Mouse (Mus musculus): ENCODE results near the gene Trpm5.
A peak's percentile ranks its signal among the peaks of the same experiment; 100 is the strongest.

Gene Trpm5

DNA sequence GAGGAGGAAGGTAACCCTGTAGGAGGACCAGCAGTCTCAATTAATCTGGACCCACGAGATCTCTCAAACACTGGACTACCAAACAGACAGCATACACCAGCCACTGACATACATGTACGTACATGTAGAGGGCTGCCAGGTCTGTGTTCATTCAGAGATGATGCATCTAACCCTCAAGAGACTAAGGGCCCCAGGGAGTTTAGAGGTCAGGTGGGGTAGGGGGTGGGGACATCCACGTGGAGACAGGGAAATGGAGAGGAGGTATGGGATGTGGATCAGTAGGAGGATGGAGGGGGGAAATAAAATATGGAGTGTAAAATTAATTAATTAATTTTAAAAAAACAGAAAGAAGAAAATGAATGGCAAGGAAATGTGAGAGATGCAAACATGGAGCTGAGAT is 57.7 kb downstream of the Trpm5 start:
- no peak for DNase-seq

DNA sequence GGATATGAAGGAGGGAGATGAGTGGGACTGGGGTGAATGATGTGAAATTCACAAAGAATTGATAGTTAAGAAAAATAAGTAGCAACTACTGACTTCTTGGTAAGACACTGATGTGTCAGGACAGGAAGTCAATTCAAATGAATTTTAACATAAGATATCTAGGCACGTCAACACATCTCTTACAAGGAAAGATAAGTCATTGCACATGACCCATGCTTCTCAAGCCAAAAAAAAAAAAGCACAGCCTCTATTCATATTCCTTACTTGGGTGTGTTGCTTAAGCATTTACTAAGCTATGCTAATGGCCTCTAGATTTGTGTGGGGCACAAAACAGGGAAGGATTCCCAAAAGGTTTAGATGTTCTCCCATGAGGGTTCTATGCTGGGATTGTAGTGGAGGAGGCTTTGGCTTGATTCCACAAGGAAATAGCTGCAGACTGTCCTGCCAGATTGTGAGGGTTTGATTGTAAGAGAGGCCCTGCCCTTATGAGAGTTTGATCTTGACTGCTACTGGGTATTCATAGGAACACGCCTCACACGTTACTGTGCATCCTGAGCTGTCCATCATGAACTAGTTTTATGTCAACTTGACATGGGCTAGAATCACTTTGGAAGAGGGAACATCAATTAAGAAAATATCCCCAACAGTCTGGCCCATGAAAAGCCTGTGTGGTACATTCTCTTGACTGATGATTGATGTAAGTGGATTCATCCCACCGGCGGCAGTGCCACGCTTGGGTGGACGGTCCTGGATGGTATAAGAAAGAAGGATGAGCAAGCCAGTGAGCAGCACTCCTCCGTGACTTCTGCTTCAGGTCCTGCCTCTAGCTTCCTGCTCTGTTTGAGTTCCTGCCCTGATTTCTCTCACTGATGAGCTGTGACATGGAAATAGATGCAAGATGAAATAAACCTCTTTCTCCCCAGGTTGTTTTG is 59.7 kb downstream of the Trpm5 start:
- DNase-seq: no peak

DNA sequence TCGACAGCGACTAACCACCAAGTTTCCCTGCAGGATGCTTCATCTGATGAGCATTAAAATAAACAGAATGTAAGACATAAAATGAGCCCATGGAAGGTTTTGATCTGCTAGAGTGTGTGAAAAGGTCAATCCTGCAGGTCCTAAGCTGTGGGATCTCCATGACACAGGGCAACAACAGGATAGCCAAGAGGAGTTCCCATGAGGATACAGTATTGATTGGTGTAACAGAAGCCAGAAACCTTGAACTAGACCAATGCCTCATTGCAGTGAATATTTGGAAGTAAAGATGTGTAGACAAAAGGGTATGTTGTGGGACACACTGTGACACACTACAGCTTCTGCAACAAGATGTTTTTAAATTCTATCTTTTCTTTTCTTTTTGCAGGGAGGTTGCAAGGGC is 60.3 kb downstream of the Trpm5 start:
- no peak for DNase-seq

DNA sequence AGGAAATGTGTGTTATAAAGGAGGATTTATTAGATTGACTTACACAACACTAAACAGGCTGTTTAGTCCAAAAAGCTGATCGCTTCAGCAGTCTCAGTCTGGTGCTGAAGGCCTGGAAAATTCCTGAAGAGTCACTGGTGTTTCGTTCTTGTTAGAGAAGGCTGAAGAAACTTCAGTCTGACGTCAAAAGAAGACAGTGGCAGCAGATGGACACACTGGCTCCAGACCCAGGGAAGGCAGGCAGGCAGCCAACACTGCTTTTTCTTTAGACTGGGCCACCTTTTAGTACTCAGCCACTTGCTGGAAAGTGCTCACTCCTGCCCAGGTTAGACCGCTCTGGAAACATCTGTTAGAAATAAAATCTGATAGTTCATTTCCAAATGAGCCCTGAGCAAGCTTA is 60.9 kb downstream of the Trpm5 start:
- no peak for DNase-seq

DNA sequence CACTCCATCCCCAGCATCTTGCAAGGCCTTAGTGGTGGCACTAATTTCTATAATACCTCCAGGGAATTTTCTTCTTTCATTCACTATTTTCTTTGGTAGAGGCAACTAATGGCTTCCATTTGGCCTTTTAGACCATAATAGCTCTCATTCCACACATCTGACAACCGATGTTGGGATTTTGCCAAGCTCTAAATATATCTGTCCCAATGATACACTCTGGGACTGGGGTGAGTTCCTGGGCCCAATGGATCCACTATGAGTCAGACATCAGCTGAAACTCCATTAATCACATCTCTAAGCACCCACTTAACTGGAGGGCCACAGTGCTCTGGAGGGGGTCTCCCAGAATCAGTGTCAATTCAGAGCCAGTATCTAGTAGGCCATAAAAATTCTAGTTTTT is 62.6 kb downstream of the Trpm5 start:
- no peak for DNase-seq

DNA sequence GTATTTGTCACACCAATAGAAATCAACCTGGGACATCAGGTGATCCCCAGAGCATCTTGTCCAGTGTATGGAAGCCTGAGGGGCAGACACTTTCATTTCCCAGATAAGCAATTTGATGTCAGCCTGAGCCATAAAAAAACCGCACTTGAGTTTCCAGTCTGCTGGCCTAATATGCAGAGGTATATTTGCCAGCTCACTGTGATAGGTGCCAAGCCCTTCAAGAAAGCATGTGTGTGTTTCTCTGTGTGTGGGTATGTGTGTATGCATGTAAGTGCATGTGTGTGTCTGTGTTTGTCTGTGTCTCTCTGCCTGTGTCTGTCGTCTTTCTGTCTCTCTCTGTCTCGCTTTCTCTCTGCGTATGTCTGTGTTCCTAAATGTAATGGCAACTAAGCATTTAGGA is 67.2 kb downstream of the Trpm5 start:
- DNase-seq: no peak

DNA sequence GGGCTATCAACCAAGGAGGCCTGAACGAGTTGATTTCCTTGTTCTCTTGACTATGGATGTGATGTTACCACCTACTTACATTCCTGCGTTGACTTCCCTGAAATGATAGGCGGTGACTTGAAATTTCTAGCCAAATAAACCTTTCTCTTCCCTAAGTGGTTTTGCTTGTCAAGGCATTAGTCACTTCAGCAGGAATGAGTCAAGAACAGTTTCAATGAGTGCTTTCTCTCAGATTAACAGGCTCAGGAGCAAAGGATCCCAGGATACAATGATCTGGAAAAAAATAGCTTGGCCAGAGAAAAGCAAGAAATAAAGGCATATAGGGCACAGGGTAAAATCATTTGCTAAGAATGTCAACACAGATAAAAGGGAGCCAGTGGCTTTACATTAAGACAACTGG is 68.9 kb downstream of the Trpm5 start:
- DNase-seq: no peak

DNA sequence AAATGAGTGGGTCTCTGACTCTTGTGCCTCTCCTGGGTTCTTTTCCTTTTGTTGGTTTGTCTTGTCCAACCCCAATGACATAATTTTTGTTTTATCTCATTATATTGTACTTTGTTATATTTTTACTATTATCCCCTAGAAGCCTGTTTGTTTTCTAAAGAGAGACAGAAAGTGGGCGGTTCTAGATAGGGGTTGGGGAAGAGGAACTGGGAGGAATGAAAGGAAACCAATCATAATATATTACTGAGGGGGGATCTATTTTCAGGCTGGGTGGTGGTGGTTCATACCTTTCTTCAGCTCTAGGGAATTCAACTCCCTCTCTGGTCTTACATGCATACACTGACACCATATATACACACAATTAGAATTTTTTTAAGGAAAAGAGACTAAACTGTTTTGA is 70.1 kb downstream of the Trpm5 start:
- no peak for DNase-seq

DNA sequence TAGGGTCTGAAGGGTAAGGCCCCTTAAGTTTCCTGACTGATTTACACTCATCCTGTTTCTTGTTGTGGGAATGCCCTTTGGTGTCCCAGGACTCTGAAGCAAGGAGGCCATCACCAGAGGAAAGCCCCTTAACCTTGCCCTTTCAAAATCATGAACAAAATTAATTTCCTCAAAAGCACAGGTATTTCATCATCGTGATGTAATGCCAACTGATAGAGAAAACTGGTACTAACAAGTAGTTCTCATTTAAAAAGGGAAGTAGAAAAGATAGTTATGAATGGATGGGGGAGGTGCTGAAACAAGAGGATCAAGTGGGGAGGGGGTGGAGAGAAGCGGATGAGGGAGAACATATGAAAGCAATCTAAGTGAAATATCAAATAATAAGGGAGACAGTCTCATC is 70.9 kb downstream of the Trpm5 start:
- no peak for DNase-seq

DNA sequence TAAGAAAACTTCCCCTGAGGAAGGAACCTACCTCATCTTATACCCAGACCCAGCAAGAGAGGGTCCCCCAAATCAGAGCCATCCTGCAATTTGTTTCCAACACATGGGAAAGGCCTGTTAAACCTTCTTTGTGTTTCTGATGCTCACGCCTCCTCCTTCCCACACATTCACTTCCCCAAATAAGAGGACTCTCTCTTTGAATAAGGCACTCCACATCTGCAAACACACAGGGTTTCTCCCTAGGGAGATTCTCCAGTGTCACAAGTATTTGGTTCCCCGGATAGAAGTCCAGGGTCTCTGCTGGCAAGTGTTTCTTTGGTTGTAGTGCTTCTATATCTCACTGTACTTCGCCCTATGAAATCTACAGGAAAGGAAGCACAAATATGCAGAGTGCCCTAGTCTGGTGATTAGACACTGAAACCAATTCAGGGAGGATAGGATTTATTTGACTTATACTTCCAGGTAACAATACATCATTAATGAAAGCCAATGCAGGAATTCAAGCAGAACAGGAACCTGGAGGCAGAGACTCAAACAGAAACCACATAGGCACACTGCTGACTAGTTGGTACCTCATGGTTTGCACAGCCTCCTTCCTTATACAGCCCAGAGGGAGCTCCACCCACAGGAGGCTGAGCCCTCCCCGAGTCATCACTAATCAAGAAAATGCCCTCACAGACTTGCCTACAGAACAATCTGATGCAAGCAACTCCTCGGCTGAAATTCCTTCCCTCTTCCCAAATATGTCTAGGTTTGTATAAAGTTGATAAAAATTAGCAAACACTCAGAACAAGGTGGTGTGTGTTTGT is 72.9 kb downstream of the Trpm5 start:
- DNase-seq: no peak

DNA sequence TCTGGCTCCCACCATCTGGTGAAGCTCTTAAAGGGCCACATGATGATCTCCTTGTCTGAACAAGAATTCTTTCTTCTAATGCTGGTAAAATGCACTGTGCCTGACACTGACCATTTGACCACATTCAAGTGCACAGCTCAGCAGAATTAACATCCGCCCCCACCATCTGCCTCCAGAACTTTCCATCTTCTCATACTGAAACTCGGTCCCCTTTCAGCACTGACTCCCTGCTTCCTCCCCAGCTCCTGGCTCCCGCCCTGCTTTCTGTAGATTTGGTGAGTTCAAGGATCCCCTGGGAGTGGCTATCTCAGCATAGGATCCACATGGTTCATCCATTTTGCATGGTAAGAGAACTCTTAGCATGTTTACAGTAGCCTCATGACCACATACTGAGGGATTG is 73.7 kb downstream of the Trpm5 start:
- peak in 1 of 2 experiments; percentile 15 for DNase-seq

DNA sequence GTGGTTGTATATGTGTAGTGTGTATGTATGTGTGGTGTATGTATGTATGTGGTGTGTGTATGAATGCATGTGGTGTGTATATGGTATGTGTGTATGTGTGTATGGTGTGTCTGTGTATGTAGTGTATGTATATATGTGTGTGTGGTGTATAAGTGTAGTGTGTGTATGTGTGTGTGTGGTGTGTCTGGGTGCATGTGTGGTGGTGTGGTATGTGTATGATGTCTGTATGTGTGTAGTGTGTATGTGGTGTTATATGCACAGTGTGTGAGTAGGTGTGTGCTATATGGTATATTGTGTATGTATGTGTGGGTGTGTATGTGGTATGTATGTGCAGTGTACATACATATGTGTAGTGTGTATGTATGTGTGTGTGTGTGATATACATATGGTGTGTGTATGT is 74.4 kb downstream of the Trpm5 start:
- DNase-seq: no peak

All from kidney, adult 8-10 months (tissue).